Mouse (Mus musculus) brain, embryonic 18.5 days (tissue): Measurements from ENCODE around the gene Rnf207.

Experiments used
- DNase-seq: peaks from one replicate; pipeline ENCODE4 v3.0.0-alpha.2; 2012; ENCODE audit warnings: low read depth, low spot score

Rnf207 gene

GRCm38 (mm10) chr4:152272449-152273049 lies 46.2 kb downstream of the Rnf207 start:
- DNase-seq: no peak

GRCm38 (mm10) chr4:152272006-152272405 lies 46.8 kb downstream of the Rnf207 start:
- DNase-seq: no peak

GRCm38 (mm10) chr4:152271334-152271733 lies 47.5 kb downstream of the Rnf207 start:
- DNase-seq: no peak

GRCm38 (mm10) chr4:152270599-152270998 lies 48.2 kb downstream of the Rnf207 start:
- DNase-seq: no peak

- no peak for DNase-seq
Observed at GRCm38 (mm10) chr4:152269967-152270366, 48.8 kb downstream of the Rnf207 start.

GRCm38 (mm10) chr4:152267748-152268369 lies 50.9 kb downstream of the Rnf207 start:
- DNase-seq: no peak

- DNase-seq: no peak
Observed at GRCm38 (mm10) chr4:152266236-152266895, 52.4 kb downstream of the Rnf207 start.

GRCm38 (mm10) chr4:152265791-152266190 lies 53.0 kb downstream of the Rnf207 start:
- DNase-seq: no peak

GRCm38 (mm10) chr4:152264867-152265568 lies 53.8 kb downstream of the Rnf207 start:
- DNase-seq: no peak

GRCm38 (mm10) chr4:152264177-152264530 lies 54.6 kb downstream of the Rnf207 start:
- DNase-seq: no peak

- DNase-seq: no peak
Observed at GRCm38 (mm10) chr4:152263512-152264176, 55.1 kb downstream of the Rnf207 start.

- no peak for DNase-seq
Observed at GRCm38 (mm10) chr4:152263089-152263488, 55.7 kb downstream of the Rnf207 start.

GRCm38 (mm10) chr4:152262187-152262586 lies 56.6 kb downstream of the Rnf207 start:
- no peak for DNase-seq

- DNase-seq: no peak
Observed at GRCm38 (mm10) chr4:152260451-152260850, 58.3 kb downstream of the Rnf207 start.

- DNase-seq: no peak
Observed at GRCm38 (mm10) chr4:152257070-152257469, 61.7 kb downstream of the Rnf207 start.
